Mouse (Mus musculus): ENCODE data around the gene Atg16l2.

DNA sequence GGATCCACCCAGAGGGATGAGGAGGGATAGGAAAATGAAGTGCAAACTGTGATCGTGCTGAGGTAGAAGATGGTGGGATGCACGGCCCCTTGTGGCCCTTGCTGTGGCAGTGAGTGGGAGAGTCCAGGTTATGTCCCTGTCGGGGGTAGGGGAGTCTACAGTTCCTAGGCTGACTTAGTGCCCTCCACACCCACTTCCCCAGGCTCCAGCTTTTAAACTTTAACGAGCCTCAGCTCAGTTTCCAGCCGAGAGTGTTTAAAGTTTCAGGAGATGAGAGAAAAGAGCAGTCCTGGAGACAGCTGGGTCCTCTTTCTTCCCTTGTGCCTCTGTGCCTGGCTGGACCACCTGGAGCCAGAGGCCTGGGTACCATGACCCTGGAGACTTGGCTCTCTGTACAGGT lies 25.2 kb upstream of the Atg16l2 start:
- TF ChIP-seq MAFK (IDR thresholded peaks at IDR 0.05; ENCODE audit: insufficient read depth, low read depth, low read length) (no peak), HCFC1 (IDR thresholded peaks at IDR 0.05; ENCODE audit: borderline replicate concordance, insufficient read depth, low read length) (no peak), ZC3H11A (IDR thresholded peaks at IDR 0.05; ENCODE audit: borderline replicate concordance, low read depth, low read length) (no peak)
